ENCODE assay signal across 7 mouse cellular contexts in genomic region chr9:23581039-23581606, GRCm38 (mm10).
DNase-seq lines count a peak whose midpoint lies in the region; TF ChIP-seq lines count a peak whose summit lies in the region.

No protein-coding gene starts in this region.

- no peaks in the 10 kb centered on the region for H3K27me3 ChIP-seq in midbrain, embryonic 10.5 days (ENCODE audit: low read depth, poor library complexity, severe bottlenecking)
- H3K27me3 ChIP-seq in small intestine, adult 2 months (ENCODE audit: control insufficient read depth, insufficient read depth, low read length): no peaks in the 10 kb centered on the region

- H3K4me1 ChIP-seq in midbrain, embryonic 10.5 days: no peaks in the 10 kb centered on the region
- H3K4me1 ChIP-seq in small intestine, adult 2 months (ENCODE audit: control insufficient read depth, insufficient read depth, insufficient read length, low read length): no peaks in the 10 kb centered on the region

- TF ChIP-seq POLR2A in small intestine, adult 2 months (IDR thresholded peaks at IDR 0.05; ENCODE audit: low read depth, low read length): no peak

- peak; percentile 84 for DNase-seq in ZHBTc4 (ENCODE audit: low read depth, low spot score)
- peak; percentile 92 for DNase-seq in cerebellum, adult 9-11 months
- DNase-seq in gastrocnemius, adult 18-20 months (ENCODE audit: low spot score): peak; percentile 59
- peak; percentile 49 for DNase-seq in hindlimb bud, embryonic 11.5 days (ENCODE audit: extremely low spot score, low read depth, low spot score)
- peak; percentile 78 to 81 for DNase-seq in left cerebral cortex, adult 2 months (ENCODE audit: extremely low spot score in 1 of 2, low spot score in 2 of 2)
- DNase-seq in midbrain, embryonic 10.5 days (ENCODE audit: low spot score): peak; percentile 57

- H3K36me3 ChIP-seq in midbrain, embryonic 10.5 days: no peaks in the 10 kb centered on the region
- no peaks in the 10 kb centered on the region for H3K36me3 ChIP-seq in small intestine, adult 2 months (ENCODE audit: control insufficient read depth, insufficient read depth, low read length)

- peak; percentile 90 for TF ChIP-seq CTCF in left cerebral cortex, adult 2 months (IDR thresholded peaks at IDR 0.05)
- peak; percentile 37; the same call in 1 of the 2 replicates for TF ChIP-seq CTCF in small intestine, adult 2 months (IDR thresholded peaks at IDR 0.05; ENCODE audit: extremely low read depth, insufficient read length, insufficient replicate concordance, low read depth, low read length)

- WGBS in midbrain, embryonic 10.5 days: 25% methylated on average over 6 of the region's 6 CpGs
- 19% methylated on average over 6 of the region's 6 CpGs for WGBS in small intestine, adult 2 months

- H3K27ac ChIP-seq in left cerebral cortex, adult 2 months: peak overlapping the region; percentile 80
- H3K27ac ChIP-seq in midbrain, embryonic 10.5 days (replicated peaks): no peak overlapping the region
- no peak overlapping the region for H3K27ac ChIP-seq in small intestine, adult 2 months (ENCODE audit: insufficient read depth, low read depth, low read length)

- intact Hi-C loops in left cerebral cortex, adult 2 months (cut with DNase I): loop anchor here (2.0 to 5.0 kb wide), 7 partner anchors 84 to 936 kb away; partner anchors contain the start of gene Dpy19l1

- no peak overlapping the region for H3K4me3 ChIP-seq in left cerebral cortex, adult 2 months
- no peak overlapping the region for H3K4me3 ChIP-seq in midbrain, embryonic 10.5 days
- no peak overlapping the region for H3K4me3 ChIP-seq in small intestine, adult 2 months (ENCODE audit: low read depth, low read length)

- H3K9me3 ChIP-seq in midbrain, embryonic 10.5 days (replicated peaks): no peaks in the 10 kb centered on the region
